Mouse (Mus musculus) thymus, adult 18-20 months (tissue): ENCODE results near the gene Sec14l2.
A peak's percentile ranks its signal among the peaks of the same experiment; 100 is the strongest.

ENCODE experiments used
- DNase-seq, 2 experiments: peaks; one replicate each; pipeline ENCODE4 v3.0.0; 2022; ENCODE audit warnings: mixed read lengths in 2 of 2

Sec14l2 gene

GRCm38 (mm10) chr11:4097091-4097621, 26.1 kb downstream of the Sec14l2 start:
- DNase-seq, result peak in 1 of 2 experiments; percentile 32

- peak; percentile 92 to 96 for DNase-seq
Measured at GRCm38 (mm10) chr11:4096054-4096984, 26.9 kb downstream of the Sec14l2 start.

GRCm38 (mm10) chr11:4095171-4096053, 27.8 kb downstream of the Sec14l2 start, which contains the start of gene Mtfp1:
Mtfp1 (minus strand) TSS chr11:4095445.
- peak; percentile 55 for DNase-seq

GRCm38 (mm10) chr11:4094378-4095170, 28.6 kb downstream of the Sec14l2 start:
- DNase-seq, result peak in 1 of 2 experiments; percentile 45

GRCm38 (mm10) chr11:4093459-4094377, 29.5 kb downstream of the Sec14l2 start:
- no peak for DNase-seq

- DNase-seq, result no peak
Measured at GRCm38 (mm10) chr11:4087267-4087666, 35.9 kb downstream of the Sec14l2 start.

- DNase-seq, result no peak
Measured at GRCm38 (mm10) chr11:4086246-4086645, 37.0 kb downstream of the Sec14l2 start.

GRCm38 (mm10) chr11:4083316-4084078, 39.7 kb downstream of the Sec14l2 start:
- DNase-seq, result no peak

- no peak for DNase-seq
Measured at GRCm38 (mm10) chr11:4080219-4080618, 43.0 kb downstream of the Sec14l2 start.

GRCm38 (mm10) chr11:4078267-4078933, 44.8 kb downstream of the Sec14l2 start:
- DNase-seq, result no peak

GRCm38 (mm10) chr11:4076633-4077032, 46.6 kb downstream of the Sec14l2 start:
- no peak for DNase-seq

GRCm38 (mm10) chr11:4069664-4070063, 53.6 kb downstream of the Sec14l2 start:
- no peak for DNase-seq

GRCm38 (mm10) chr11:4064627-4065122, 58.5 kb downstream of the Sec14l2 start, which contains the start of gene Sec14l3:
Sec14l3 (plus strand) TSS chr11:4064841.
- DNase-seq, result no peak

- DNase-seq, result no peak
Measured at GRCm38 (mm10) chr11:4062981-4063380, 60.2 kb downstream of the Sec14l2 start.

GRCm38 (mm10) chr11:4062523-4062922, 60.7 kb downstream of the Sec14l2 start:
- no peak for DNase-seq

- DNase-seq, result no peak
Measured at GRCm38 (mm10) chr11:4060866-4061575, 62.2 kb downstream of the Sec14l2 start.

- DNase-seq, result peak; percentile 9 to 11
Measured at GRCm38 (mm10) chr11:4053586-4053985, 69.6 kb downstream of the Sec14l2 start.

GRCm38 (mm10) chr11:4048438-4048837, 74.8 kb downstream of the Sec14l2 start:
- no peak for DNase-seq

GRCm38 (mm10) chr11:4047766-4048165, 75.4 kb downstream of the Sec14l2 start:
- DNase-seq, result no peak
